Mouse (Mus musculus): ENCODE results near the gene Cdca3.
A peak's percentile ranks its signal among the peaks of the same experiment; 100 is the strongest.
"Not testable (repeated sequence)": the region's sequence is repeated elsewhere in the genome, so short reads cannot be mapped to it uniquely, and the experiment has no call there.

Cdca3 gene

GRCm38 (mm10) chr6:124828868-124829798, at the start of gene Cdca3, which contains the start of gene Usp5:
Gene Cdca3 (plus strand): TSS chr6:124829547.
Gene Usp5 (minus strand): TSS chr6:124829484.
- DNase-seq (ENCODE audit: extremely low spot score) = peak; percentile 98

GRCm38 (mm10) chr6:124779984-124780416, 49.3 kb upstream of the Cdca3 start:
- DNase-seq (ENCODE audit: extremely low spot score) = no peak

GRCm38 (mm10) chr6:124780917-124781316, 48.4 kb upstream of the Cdca3 start:
- no peak for DNase-seq (ENCODE audit: extremely low spot score)

- DNase-seq (ENCODE audit: extremely low spot score) = peak; percentile 60
Observed at GRCm38 (mm10) chr6:124782436-124782835, 46.9 kb upstream of the Cdca3 start.

- no peak for DNase-seq (ENCODE audit: extremely low spot score)
Observed at GRCm38 (mm10) chr6:124786756-124787420, 42.5 kb upstream of the Cdca3 start.

- DNase-seq (ENCODE audit: extremely low spot score) = no peak
Observed at GRCm38 (mm10) chr6:124787722-124788121, 41.6 kb upstream of the Cdca3 start.

GRCm38 (mm10) chr6:124789519-124789918, 39.8 kb upstream of the Cdca3 start:
- DNase-seq (ENCODE audit: extremely low spot score) = no peak

GRCm38 (mm10) chr6:124790121-124790520, 39.2 kb upstream of the Cdca3 start:
- DNase-seq (ENCODE audit: extremely low spot score) = no peak

GRCm38 (mm10) chr6:124791911-124792310, 37.4 kb upstream of the Cdca3 start:
- DNase-seq (ENCODE audit: extremely low spot score) = no peak

GRCm38 (mm10) chr6:124795781-124796180, 33.6 kb upstream of the Cdca3 start:
- no peak for DNase-seq (ENCODE audit: extremely low spot score)

- DNase-seq (ENCODE audit: extremely low spot score) = no peak
Observed at GRCm38 (mm10) chr6:124796200-124796599, 33.1 kb upstream of the Cdca3 start.

- peak; percentile 61 for DNase-seq (ENCODE audit: extremely low spot score)
Observed at GRCm38 (mm10) chr6:124802400-124802799, 26.9 kb upstream of the Cdca3 start.

- no peak for DNase-seq (ENCODE audit: extremely low spot score)
Observed at GRCm38 (mm10) chr6:124803061-124803460, 26.3 kb upstream of the Cdca3 start.

GRCm38 (mm10) chr6:124803691-124804090, 25.7 kb upstream of the Cdca3 start:
- DNase-seq (ENCODE audit: extremely low spot score) = not testable (repeated sequence)

- no peak for DNase-seq (ENCODE audit: extremely low spot score)
Observed at GRCm38 (mm10) chr6:124804341-124804740, 25.0 kb upstream of the Cdca3 start.

GRCm38 (mm10) chr6:124805341-124806321, 23.7 kb upstream of the Cdca3 start:
- peak; percentile 91 for DNase-seq (ENCODE audit: extremely low spot score)

GRCm38 (mm10) chr6:124806446-124807140, 22.8 kb upstream of the Cdca3 start:
- no peak for DNase-seq (ENCODE audit: extremely low spot score)

- no peak for DNase-seq (ENCODE audit: extremely low spot score)
Observed at GRCm38 (mm10) chr6:124807366-124807765, 22.0 kb upstream of the Cdca3 start.

- no peak for DNase-seq (ENCODE audit: extremely low spot score)
Observed at GRCm38 (mm10) chr6:124807986-124808357, 21.4 kb upstream of the Cdca3 start.

- DNase-seq (ENCODE audit: extremely low spot score) = peak; percentile 84
Observed at GRCm38 (mm10) chr6:124808358-124809012, 20.9 kb upstream of the Cdca3 start, which contains the start of gene Spsb2. Gene Spsb2 (plus strand): TSS chr6:124808661.
